Mouse (Mus musculus): ENCODE measurements around the gene Psmb1.
"Not testable (repeated sequence)": the region's sequence is repeated elsewhere in the genome, so short reads cannot be mapped to it uniquely, and the experiment has no call there.

Psmb1 gene

DNA sequence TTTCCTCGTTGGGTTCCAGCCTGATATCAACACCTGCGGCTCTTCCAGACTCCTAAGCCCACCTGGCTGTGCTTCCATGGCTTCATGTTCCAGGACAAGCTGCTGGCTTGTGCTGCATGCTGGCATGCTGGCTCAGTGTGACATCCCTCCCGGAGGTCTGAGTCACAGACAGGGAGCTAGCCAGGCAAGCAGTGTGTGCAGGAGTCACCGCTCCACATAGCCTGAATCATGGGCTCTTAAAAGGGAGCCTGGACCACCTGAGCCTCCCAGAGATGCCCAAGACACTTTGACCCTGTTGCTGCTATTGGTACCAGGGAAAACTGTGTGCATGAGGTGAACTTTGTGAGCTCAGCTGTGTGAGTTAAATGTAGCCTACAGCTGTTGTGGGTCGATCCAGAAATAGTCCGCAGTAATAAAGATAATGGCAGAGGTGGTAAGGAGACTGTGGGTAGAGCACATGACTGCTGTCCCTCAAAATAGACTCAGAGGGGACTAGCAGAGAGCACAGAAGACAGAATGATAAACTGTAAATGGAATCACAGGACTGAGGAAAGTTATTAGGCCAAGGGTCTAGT, 37.5 kb downstream of the Psmb1 start:
- DNase-seq (ENCODE audit: extremely low read depth, insufficient read length, low spot score), result no peak

DNA sequence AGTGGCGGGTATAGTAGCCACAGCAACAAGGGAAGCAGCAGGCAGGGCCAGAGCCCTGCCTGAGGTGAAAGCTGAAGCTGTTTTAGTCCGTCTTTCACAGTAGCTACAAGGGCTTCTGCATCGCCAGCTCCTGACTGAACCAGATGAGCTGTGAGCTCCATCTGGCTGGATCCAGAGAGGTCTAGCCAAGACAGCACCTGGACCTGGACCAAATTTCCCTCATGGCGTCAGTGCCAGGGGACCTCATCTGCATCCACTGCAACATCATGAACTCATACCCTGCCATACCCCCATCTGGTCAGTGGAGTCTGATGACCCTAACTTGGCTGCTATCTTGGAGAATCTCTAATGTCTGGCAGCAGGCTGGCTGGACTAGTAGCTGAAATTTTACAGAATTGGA, 39.8 kb downstream of the Psmb1 start:
- DNase-seq (ENCODE audit: extremely low read depth, insufficient read length, low spot score), result no peak

DNA sequence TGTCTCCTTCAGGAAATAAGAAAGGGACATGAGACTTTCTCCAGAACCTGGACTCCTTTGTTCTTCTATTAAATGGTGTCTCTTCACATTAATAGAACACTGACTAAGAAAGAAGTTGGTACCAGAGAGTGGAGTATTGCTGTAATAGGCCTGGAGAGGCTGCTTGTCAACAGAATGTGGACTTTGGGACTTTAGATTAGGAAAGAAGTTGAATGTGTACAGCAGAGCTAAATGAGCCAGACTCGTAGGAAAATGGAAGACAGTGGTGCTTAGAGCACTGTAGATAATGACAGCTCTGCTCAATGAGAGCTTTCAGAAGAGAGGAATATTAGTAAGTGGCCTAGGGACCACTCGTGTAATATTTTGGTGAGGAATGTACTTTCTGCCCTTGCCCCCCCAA, 43.0 kb downstream of the Psmb1 start:
- DNase-seq (ENCODE audit: extremely low read depth, insufficient read length, low spot score), result no peak

DNA sequence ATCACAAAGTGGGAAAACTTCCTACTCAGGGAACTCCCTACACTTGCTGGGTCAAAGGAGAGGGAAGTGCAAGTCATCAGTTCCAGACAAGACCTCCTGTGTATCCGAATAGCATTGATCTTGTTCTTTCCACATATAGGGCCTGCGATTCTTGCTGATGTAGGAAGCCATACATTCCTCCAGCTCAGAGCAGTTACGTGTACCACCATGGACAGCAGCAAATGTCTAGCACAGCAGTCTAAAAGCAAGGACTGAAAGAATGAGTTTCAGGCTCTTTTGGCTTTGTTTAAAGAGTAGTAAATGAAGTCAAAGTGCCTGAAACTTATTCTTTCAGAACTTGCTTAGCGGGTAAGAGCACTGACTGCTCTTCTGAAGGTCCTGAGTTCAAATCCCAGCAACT, 44.3 kb downstream of the Psmb1 start:
- DNase-seq (ENCODE audit: extremely low read depth, insufficient read length, low spot score), result no peak

DNA sequence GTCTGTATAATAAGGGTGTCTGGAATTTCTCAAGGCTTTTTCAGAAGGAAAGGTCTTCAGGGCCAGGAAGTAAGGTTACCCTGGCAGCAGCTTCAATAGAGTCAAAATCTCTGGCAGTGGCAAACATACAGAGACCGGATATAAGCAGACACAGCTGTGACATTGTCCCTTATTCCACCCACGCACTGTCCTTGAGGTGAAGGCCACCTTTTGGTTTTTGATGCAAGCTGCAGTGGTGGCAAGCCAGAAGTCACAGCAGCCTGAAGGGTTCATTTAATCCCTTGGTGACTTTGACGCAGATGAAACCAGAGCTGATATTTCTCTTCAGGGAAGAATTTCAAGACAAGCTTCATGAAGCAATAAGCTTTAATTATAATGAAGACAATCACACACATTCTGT, 49.9 kb downstream of the Psmb1 start:
- no peak for DNase-seq (ENCODE audit: extremely low read depth, insufficient read length, low spot score)

DNA sequence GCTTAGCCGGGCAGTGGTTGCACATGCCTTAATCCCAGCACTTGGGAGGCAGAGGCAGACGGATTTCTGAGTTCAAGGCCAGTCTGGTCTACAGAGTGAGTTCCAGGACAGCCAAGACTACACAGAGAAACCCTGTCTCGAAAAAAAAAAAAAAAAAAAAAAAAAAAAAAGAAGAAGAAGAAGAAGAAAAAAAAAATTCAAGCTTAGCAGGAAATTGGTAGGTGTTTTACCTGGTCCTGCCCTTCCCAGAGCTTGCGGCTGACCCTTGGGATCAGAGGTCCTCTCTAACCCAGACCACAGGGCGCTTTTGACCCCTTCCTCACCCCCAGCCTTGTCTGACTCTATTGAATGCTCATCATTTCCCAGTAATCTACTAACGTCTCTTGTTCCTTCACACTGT, 50.4 kb downstream of the Psmb1 start:
- DNase-seq (ENCODE audit: extremely low read depth, insufficient read length, low spot score), result not testable (repeated sequence)

DNA sequence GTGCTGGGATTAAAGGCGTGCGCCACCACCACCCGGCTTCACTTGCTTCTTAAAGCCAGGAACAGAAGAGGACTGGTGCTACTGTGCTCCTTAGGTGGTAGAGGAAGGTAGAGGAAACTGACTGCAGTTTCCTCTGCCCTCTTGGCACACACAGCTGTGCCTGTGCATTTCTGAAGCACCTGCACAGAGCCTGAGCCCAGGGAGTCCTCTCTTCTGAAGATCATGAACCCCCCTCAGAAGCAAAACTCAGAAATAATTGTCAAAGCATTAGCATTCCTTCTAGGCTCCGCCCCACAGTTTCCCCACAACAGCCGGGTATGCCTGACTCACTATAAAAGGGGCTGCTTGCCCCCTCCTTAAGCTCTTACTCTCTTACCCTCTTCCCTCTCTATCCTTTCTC, 51.7 kb downstream of the Psmb1 start:
- no peak for DNase-seq (ENCODE audit: extremely low read depth, insufficient read length, low spot score)

DNA sequence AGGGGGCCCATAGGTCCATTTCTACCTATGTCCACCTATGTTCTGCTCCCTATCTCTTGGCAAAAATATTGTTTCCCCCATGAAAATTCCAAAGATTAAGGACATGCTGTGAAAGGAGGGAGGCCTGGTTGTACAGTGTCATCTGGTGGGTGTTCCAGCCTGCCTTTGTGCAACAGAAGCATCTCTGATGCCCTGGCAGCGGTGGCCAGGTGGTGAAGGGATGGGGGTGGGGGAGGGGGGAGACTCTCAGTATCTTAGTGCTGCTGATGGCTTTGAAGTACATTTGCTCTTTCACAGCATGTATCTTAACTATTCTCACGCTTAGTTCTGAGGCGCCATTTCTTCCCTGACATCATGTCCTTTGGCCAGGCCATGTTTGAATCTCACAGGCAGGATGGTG, 54.1 kb downstream of the Psmb1 start:
- DNase-seq (ENCODE audit: extremely low read depth, insufficient read length, low spot score), result no peak

DNA sequence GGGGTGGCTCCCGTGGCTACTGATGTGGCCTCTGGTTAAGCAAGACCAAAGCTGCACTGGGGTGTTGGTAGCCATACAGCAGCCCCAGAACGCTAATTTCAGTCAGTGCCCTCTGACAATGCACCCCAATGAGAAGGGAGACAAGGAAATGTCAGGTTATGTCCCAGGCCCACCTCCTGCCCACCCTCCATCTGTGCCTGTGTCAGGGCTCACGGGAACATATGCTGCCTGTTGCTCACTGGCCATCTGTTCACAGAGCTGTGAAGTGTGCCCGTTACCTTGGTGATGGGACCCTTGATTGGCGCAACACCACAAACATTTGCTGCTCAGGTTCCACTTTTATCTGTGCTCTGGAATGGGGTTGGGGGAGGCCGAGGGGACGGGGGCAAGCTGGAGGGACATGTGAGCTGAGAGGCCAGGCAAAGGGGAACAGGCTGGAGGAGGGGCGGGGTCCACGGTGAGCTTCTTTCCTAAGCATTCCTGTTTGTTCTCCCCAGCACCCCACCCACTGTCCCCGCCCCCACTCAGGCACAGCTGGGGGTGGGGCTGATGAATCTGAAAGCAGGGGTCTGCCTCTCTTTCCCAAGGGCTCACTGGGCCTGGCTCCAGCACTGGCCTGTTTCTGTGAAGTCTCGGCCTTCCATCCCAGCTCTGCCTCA, 59.0 kb downstream of the Psmb1 start:
- DNase-seq (ENCODE audit: extremely low read depth, insufficient read length, low spot score), result no peak

DNA sequence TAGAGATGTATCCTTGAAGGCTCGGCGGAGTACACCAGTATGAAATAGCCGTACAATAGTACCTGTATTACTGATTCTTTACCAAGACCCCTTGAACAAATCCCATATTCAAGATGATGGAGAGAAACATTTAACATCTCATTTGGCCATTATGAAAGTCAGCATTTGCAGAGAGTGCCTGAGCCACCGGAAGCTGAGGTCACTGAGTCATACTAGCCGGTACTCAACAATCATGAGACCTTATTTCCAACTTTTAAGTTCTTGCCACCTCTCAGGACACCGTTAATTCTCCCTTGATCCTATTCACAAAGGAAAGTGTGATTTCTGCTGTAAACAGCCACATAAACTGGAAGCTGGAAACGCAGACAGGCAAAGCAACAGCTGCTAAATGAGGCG, 59.5 kb downstream of the Psmb1 start:
- peak; percentile 21 for DNase-seq (ENCODE audit: extremely low read depth, insufficient read length, low spot score)

DNA sequence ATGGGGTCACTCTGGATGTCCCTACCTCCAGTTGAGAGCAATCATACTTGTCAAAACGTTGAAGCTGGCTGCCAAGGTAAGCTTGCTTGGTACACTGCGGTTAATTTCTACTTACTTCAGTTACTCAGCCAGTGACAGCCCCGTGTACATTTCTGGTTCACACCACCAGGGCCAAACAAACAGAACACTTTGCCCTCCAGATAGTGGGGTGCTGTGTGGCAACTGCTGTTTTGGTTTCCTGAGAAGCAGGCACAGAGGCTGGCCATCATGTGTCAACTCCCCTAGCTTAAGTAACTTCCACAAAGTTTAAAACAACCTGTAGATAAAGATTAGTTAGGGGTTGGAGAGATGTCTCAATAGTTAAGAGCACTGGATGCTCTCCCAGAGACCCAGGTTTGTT, 64.8 kb downstream of the Psmb1 start:
- DNase-seq (ENCODE audit: extremely low read depth, insufficient read length, low spot score), result no peak

DNA sequence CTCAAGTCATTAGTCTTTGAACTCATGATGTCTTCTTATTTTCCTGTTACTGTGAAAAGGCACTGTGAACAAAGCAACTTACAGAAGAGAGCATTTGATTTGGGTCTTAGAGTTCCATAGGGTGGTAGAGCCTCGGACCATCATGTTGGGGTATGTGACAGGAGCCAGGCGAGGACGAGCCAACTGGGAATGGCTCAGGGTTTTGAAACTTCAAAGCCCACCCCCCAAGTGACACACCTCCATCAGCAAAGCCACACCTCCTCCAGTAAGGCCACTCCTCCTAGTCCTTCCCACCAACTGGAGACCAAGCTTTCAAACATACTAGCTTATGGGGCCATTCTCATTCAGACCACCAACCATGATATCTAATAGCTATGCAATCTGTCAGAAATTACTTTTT, 67.5 kb downstream of the Psmb1 start:
- no peak for DNase-seq (ENCODE audit: extremely low read depth, insufficient read length, low spot score)

DNA sequence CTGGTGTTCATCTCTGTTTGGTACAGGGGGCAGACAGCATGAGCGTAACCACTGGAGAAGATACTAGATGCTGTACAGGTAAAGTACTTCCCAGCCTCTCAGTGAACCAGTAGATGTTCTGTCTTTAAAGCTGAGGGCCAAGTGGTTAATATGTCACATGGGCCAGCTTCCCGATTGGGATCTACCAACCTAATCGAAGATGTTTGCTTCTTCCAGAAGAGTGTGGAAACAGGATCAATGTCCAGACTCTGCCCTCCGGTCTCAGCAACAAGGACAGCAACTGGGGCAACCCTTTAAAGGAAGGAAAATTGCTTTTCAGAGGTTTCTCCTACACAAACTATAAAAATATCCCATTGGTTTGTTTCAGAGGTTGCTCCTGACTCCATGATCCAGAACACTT, 68.0 kb downstream of the Psmb1 start:
- no peak for DNase-seq (ENCODE audit: extremely low read depth, insufficient read length, low spot score)

DNA sequence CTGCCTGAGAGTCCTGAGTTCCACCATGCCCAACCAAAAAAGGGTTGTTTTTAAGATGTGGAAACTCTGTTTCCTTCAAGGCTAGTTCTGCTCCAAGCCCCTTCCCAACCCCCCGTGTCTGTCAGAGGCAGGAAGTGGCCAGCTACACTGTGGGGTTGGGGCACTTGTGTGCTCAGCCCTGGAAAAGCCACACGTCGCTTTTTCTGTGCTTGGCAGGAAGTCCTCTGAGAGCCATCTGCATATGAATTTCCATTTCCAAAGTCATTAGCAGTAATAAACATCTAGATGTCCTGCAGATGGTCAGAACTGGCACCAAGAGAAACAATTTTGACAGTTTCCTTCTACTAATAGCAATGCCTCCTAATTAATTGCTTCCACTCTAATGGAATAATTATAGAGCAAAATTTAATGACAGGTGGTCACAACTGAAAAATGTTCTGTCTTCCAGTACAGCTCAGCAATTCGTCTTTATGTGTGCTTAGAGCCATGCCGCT, 68.5 kb downstream of the Psmb1 start:
- DNase-seq (ENCODE audit: extremely low read depth, insufficient read length, low spot score), result no peak

DNA sequence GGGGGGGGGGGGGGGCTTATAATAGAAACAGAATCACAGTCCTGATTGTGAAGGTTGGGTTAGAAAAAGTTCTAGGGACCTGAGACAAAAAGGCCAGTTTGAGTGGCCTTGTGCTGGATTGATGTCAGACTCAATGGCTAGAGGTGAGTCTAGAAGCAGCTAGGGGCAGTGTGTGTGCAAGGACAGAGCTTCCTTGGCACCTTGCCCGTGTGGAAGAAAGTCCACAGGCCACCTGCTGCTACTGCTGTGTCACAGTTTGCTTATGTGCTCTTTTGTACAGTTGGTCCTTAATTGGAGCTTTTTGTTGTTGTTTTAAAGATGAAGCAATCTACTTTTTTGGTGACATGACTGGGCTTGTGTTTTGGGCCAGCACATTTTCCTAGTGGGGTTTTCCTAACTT, 69.6 kb downstream of the Psmb1 start:
- no peak for DNase-seq (ENCODE audit: extremely low read depth, insufficient read length, low spot score)

DNA sequence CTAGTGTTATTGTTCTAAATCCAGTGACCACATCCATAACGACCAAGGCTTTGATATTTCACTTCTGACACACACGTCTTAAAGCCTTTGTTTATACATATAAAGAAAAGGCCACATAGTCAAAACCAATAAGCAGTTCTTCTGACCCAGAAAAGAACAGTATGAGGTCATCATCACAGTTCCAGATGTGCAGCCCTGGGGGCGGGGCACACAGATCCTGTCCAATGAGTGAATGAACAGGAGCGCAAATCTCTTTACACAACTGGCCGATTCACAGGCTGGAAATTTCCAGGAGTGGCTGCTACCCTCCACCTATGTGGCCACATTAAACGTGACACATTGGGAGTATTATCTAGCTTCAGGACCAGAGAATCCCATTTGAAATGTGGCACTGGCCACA, 70.1 kb downstream of the Psmb1 start:
- no peak for DNase-seq (ENCODE audit: extremely low read depth, insufficient read length, low spot score)

DNA sequence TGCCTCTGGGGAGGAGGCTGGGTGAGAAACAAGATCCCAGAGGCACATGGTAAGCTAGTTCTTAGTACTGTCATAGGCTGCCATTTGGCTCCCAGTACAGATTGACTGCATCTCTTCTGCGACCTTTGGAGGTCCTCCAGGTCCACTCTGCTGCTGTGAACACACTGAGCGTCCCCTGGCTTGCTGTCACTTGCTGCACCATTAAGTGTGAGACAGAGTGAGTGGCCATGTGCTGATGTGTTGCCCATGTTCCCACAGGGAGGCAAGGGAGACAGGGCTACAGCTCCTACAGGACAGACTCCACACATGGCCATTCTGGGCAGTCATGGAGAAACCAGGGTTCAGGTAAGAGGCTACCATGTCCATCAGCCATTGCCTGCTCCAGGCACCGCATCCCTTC, 73.6 kb downstream of the Psmb1 start:
- DNase-seq (ENCODE audit: extremely low read depth, insufficient read length, low spot score), result no peak

All from 3134 (cell line).